Mouse (Mus musculus) heart, embryonic 11.5 days (tissue): ENCODE results near the gene Enpp4. TPM values are rescaled to one million over a fixed set of nuclear protein-coding genes. Genes with fewer than 3 reads are reported as not detected.

ENCODE experiments used
- ATAC-seq: fragments of 200-750 bp; cut with Nextera tagmentation; replicated peaks from 2 replicates; pipeline ENCODE4 v1.8.0; 2017; ENCODE audit warnings: moderate library complexity; ENCODE audit not compliant: insufficient number of reproducible peaks, low FRiP score, low TSS enrichment
- H3K27ac ChIP-seq: fragments of 300-500 bp; sonication (generic); 2 replicates; pipeline ENCODE4 v1.5.1; 2014; ENCODE audit warnings: mild to moderate bottlenecking, low read depth, low read length
- H3K27me3 ChIP-seq: fragments of 300-500 bp; sonication (generic); 2 replicates; pipeline ENCODE4 v1.6.1; 2014; ENCODE audit warnings: mild to moderate bottlenecking, low read length, mixed read lengths; ENCODE audit not compliant: control insufficient read depth, insufficient read depth
- H3K36me3 ChIP-seq: fragments of 300-500 bp; sonication (generic); 2 replicates; pipeline ENCODE4 v1.6.1; 2014; ENCODE audit warnings: mild to moderate bottlenecking, low read length, moderate library complexity, mixed read lengths; ENCODE audit not compliant: control insufficient read depth, insufficient read depth
- H3K4me1 ChIP-seq: fragments of 300-500 bp; sonication (generic); 2 replicates; pipeline ENCODE4 v1.6.1; 2014; ENCODE audit warnings: low read length; ENCODE audit not compliant: control insufficient read depth, insufficient read depth
- H3K4me2 ChIP-seq: fragments of 300-500 bp; sonication (generic); 2 replicates; pipeline ENCODE4 v1.6.1; 2014; ENCODE audit warnings: mild to moderate bottlenecking, moderate library complexity
- H3K4me3 ChIP-seq: fragments of 300-500 bp; sonication (generic); 2 replicates; pipeline ENCODE4 v1.5.1; 2014; ENCODE audit warnings: low read depth, low read length
- H3K9ac ChIP-seq: fragments of 300-500 bp; sonication (generic); 2 replicates; pipeline ENCODE4 v1.6.1; 2014; ENCODE audit warnings: mild to moderate bottlenecking, low read depth, low read length, moderate library complexity
- H3K9me3 ChIP-seq: fragments of 300-500 bp; sonication (generic); replicated peaks from 2 replicates; pipeline ENCODE4 v1.6.1; 2016; ENCODE audit warnings: low read length; ENCODE audit not compliant: control insufficient read depth
- WGBS: fragments of 180-500 bp; shearing (Covaris S2); extraction: QIAGEN DNeasy Blood & Tissue Kit; methylation state at CpG from one replicate; pipeline ENCODE4 v1.1.7; 2014; ENCODE audit not compliant: insufficient replicate concordance; 5-methylcytosine and 5-hydroxymethylcytosine counted together
- polyA plus RNA-seq: library from polyadenylated mRNA; unstranded; fragments of >200 nt; fragmentation: Nextera tagmentation; extraction: Ambion mirVana; gene quantifications from 2 replicates; pipeline ENCODE4 v1.2.1, GENCODE M21; 2014

The Enpp4 gene
- 6.8 and 8.3 TPM in 2 replicates for polyA plus RNA-seq

GRCm38 (mm10) chr17:44105287-44106138 lies at the start of gene Enpp4:
TSS of gene Enpp4 (minus strand) at chr17:44105809.
- peaks cover 3% of the 10 kb centered on the region; the same call in 1 of the 2 replicates for H3K4me1 ChIP-seq
- no peak within 1 kb of the TSS for H3K27ac ChIP-seq
- no peaks in the 10 kb centered on the region; the same call in 1 of the 2 replicates for H3K27me3 ChIP-seq
- peak within 1 kb of the TSS; percentile 62 for H3K4me3 ChIP-seq
- H3K9ac ChIP-seq = peak within 1 kb of the TSS; percentile 73
- WGBS = under 1% methylated on average over 69 of the region's 76 CpGs
- H3K36me3 ChIP-seq = no peaks in the 10 kb centered on the region
- ATAC-seq = peak; percentile 97
- no peaks in the 10 kb centered on the region for H3K9me3 ChIP-seq
- H3K4me2 ChIP-seq = peak within 1 kb of the TSS; percentile 81

GRCm38 (mm10) chr17:44155204-44155603 lies 49.6 kb upstream of the Enpp4 start:
- ATAC-seq = no peak
- no peak overlapping the region for H3K27ac ChIP-seq
- WGBS = 65% methylated on average over 2 of the region's 2 CpGs
- H3K27me3 ChIP-seq = no peaks in the 10 kb centered on the region
- H3K4me2 ChIP-seq = no peak overlapping the region
- no peaks in the 10 kb centered on the region for H3K36me3 ChIP-seq
- H3K9ac ChIP-seq = no peak overlapping the region
- no peak overlapping the region for H3K4me3 ChIP-seq
- no peaks in the 10 kb centered on the region; the same call in 1 of the 2 replicates for H3K4me1 ChIP-seq
- H3K9me3 ChIP-seq = no peaks in the 10 kb centered on the region

- Histone ChIP-seq H3K36me3 (no peaks in the 10 kb centered on the region), H3K9me3 (no peaks in the 10 kb centered on the region), H3K9ac (no peak overlapping the region), H3K4me3 (no peak overlapping the region), H3K27ac (no peak overlapping the region), H3K4me1 (no peaks in the 10 kb centered on the region; the same call in 1 of the 2 replicates), H3K27me3 (no peaks in the 10 kb centered on the region), H3K4me2 (no peak overlapping the region)
- no peak for ATAC-seq
- WGBS = 37% methylated on average over 5 of the region's 5 CpGs
These were observed 48.3 kb upstream of the Enpp4 start for GRCm38 (mm10) chr17:44153871-44154270.

GRCm38 (mm10) chr17:44151889-44152288 lies 46.3 kb upstream of the Enpp4 start:
- H3K4me2 ChIP-seq = no peak overlapping the region

GRCm38 (mm10) chr17:44151130-44151529 lies 45.5 kb upstream of the Enpp4 start:
- Histone ChIP-seq H3K4me3 (no peak overlapping the region), H3K9ac (no peak overlapping the region), H3K4me2 (no peak overlapping the region), H3K9me3 (no peaks in the 10 kb centered on the region), H3K27ac (no peak overlapping the region), H3K36me3 (no peaks in the 10 kb centered on the region), H3K4me1 (no peaks in the 10 kb centered on the region; the same call in 1 of the 2 replicates), H3K27me3 (no peaks in the 10 kb centered on the region)
- WGBS = 66% methylated on average over 3 of the region's 3 CpGs
- no peak for ATAC-seq

More at GRCm38 (mm10) chr17:44151889-44152288, 46.3 kb upstream of the Enpp4 start:
- WGBS = 45% methylated on average over 8 of the region's 8 CpGs
- no peaks in the 10 kb centered on the region for H3K36me3 ChIP-seq
- no peaks in the 10 kb centered on the region for H3K27me3 ChIP-seq
- 0 out of 2 replicates have a peak, but pooled peaks have one; percentile 14 for ATAC-seq
- no peaks in the 10 kb centered on the region; the same call in 1 of the 2 replicates for H3K4me1 ChIP-seq
- H3K4me3 ChIP-seq = no peak overlapping the region
- peak overlapping the region; percentile 76 for H3K27ac ChIP-seq
- no peaks in the 10 kb centered on the region for H3K9me3 ChIP-seq
- no peak overlapping the region for H3K9ac ChIP-seq

- H3K27me3 ChIP-seq = no peaks in the 10 kb centered on the region
- no peak overlapping the region for H3K4me2 ChIP-seq
- H3K27ac ChIP-seq = no peak overlapping the region
- ATAC-seq = no peak
- H3K9me3 ChIP-seq = no peaks in the 10 kb centered on the region
- 82% methylated on average over 5 of the region's 5 CpGs for WGBS
- no peak overlapping the region for H3K9ac ChIP-seq
- no peak overlapping the region for H3K4me3 ChIP-seq
- no peaks in the 10 kb centered on the region; the same call in 1 of the 2 replicates for H3K4me1 ChIP-seq
- H3K36me3 ChIP-seq = no peaks in the 10 kb centered on the region
These were observed 42.7 kb upstream of the Enpp4 start for GRCm38 (mm10) chr17:44148109-44148846.

GRCm38 (mm10) chr17:44145806-44146205 lies 40.2 kb upstream of the Enpp4 start:
- H3K27ac ChIP-seq = no peak overlapping the region

GRCm38 (mm10) chr17:44136863-44137640 lies 31.4 kb upstream of the Enpp4 start:
- H3K4me3 ChIP-seq = no peak overlapping the region
- whole genome bisulfite sequencing = 72% methylated on average over 10 of the region's 10 CpGs
- no peak overlapping the region for H3K9ac ChIP-seq
- no peak overlapping the region for H3K27ac ChIP-seq
- peaks cover 9% of the 10 kb centered on the region; the same call in 1 of the 2 replicates for H3K27me3 ChIP-seq
- H3K36me3 ChIP-seq = no peaks in the 10 kb centered on the region
- ATAC-seq = no peak
- no peak overlapping the region for H3K4me2 ChIP-seq
- H3K4me1 ChIP-seq = peaks cover 12% of the 10 kb centered on the region; the same call in 1 of the 2 replicates
- no peaks in the 10 kb centered on the region for H3K9me3 ChIP-seq

More at GRCm38 (mm10) chr17:44145806-44146205, 40.2 kb upstream of the Enpp4 start:
- H3K4me1 ChIP-seq = no peaks in the 10 kb centered on the region
- H3K4me2 ChIP-seq = no peak overlapping the region
- no peak overlapping the region for H3K4me3 ChIP-seq
- H3K9me3 ChIP-seq = no peaks in the 10 kb centered on the region
- ATAC-seq = no peak
- no peak overlapping the region for H3K9ac ChIP-seq
- no peaks in the 10 kb centered on the region for H3K27me3 ChIP-seq
- H3K36me3 ChIP-seq = no peaks in the 10 kb centered on the region
- WGBS = 73% methylated on average over 1 of the region's 1 CpGs
